Mouse (Mus musculus) thymus, adult 2 months (tissue): ENCODE results near the gene Myocos. TPM values are rescaled to one million over a fixed set of nuclear protein-coding genes. Genes with fewer than 3 reads are reported as not detected.

Source experiments
- DNase-seq: peaks from one replicate; pipeline ENCODE4 v3.0.0; 2021
- H3K27ac ChIP-seq: fragments of 200-500 bp; 2 replicates; pipeline ENCODE4 v1.5.1; 2012; ENCODE audit warnings: low read length, control low read depth; ENCODE audit not compliant: control insufficient read depth, insufficient read depth
- H3K27me3 ChIP-seq: fragments of 200-500 bp; 2 replicates; pipeline ENCODE4 v1.6.1; 2012; ENCODE audit warnings: mild to moderate bottlenecking, low read length, moderate library complexity, mixed read lengths; ENCODE audit not compliant: control insufficient read depth, insufficient read depth
- H3K36me3 ChIP-seq: fragments of 200-500 bp; 2 replicates; pipeline ENCODE4 v1.6.1; 2012; ENCODE audit warnings: mild to moderate bottlenecking, low read length, moderate library complexity; ENCODE audit not compliant: control insufficient read depth, insufficient read depth
- H3K4me1 ChIP-seq: fragments of 200-500 bp; replicated peaks from 2 replicates; pipeline ENCODE4 v1.6.1; 2012; ENCODE audit warnings: low read length; ENCODE audit not compliant: control insufficient read depth, insufficient read depth
- H3K4me3 ChIP-seq: fragments of 200-500 bp; 2 replicates; pipeline ENCODE4 v1.5.1; 2012; ENCODE audit warnings: mild to moderate bottlenecking, low read length, control low read depth, moderate library complexity; ENCODE audit not compliant: control insufficient read depth, insufficient read depth
- CTCF ChIP-seq: fragments of 200-500 bp; IDR thresholded peaks from 2 replicates; pipeline ENCODE4 v1.5.1; 2012; ENCODE audit warnings: mild to moderate bottlenecking, control low read depth, low read length, moderate library complexity, borderline replicate concordance; ENCODE audit not compliant: control insufficient read depth, poor library complexity, insufficient read depth; ENCODE audit errors: extremely low read depth
- POLR2A ChIP-seq: fragments of 200-500 bp; IDR thresholded peaks from 2 replicates; pipeline ENCODE4 v1.6.1; 2012; ENCODE audit warnings: mild to moderate bottlenecking, low read length, control low read depth, moderate library complexity; ENCODE audit not compliant: control insufficient read depth, poor library complexity, insufficient read depth; ENCODE audit errors: extremely low read depth
- WGBS: fragments of 180-500 bp; shearing (Covaris S2); methylation state at CpG from one replicate; pipeline ENCODE4 v1.1.7; 2018; 5-methylcytosine and 5-hydroxymethylcytosine counted together
- polyA plus RNA-seq: library from polyadenylated mRNA; depleted of rRNA; stranded (reverse); fragments of >200 nt; gene quantifications from 2 replicates; pipeline ENCODE4 v1.2.3, GENCODE M21; 2012

Myocos gene
- polyA plus RNA-seq, 1 experiment = 0.19 TPM

DNA sequence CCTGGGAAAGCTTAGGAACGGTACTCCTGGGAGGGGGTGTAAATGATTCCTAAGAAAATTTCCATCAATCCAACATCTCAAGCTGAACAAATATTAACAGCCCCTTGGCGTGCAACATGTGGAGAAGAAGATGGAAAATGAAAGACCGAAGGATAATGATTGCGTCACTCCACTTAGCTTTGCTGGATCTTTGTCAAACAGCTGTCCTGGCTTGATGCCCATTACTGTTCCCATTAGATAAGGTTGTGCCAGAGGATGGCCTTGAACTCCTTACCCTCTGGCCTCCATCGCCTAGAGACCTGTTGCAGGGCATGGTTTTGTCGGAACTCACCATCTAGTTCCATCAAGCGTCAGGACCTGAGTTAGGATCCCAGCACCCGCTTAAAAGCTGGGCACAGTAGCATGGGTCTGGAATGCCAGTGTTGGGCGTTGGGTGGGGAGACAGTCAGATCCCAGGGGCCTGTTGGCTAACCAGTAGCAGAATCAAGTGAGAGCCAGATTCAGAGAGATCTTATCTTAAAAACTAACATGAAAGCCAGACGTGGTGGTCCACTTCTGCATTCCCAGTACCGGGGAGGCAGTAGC is 2.3 kb upstream of the Myocos start:
- 79% methylated on average over 11 of the region's 11 CpGs for WGBS
- no peak for TF ChIP-seq CTCF

DNA sequence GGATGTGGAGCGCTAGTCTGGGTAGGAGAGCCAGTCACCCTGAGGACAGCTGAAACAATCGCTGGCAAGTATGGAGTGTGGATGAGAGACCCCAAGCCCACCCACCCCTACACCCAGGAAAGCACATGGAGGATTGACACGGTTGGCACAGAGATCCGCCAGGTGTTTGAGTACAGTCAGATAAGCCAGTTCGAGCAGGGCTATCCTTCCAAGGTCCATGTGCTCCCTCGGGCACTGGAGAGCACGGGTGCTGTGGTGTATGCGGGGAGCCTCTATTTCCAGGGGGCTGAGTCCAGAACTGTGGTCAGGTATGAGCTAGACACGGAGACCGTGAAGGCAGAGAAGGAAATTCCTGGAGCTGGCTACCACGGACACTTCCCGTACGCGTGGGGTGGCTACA is 9.6 kb downstream of the Myocos start:
- no peak overlapping the region for H3K4me3 ChIP-seq
- no peak for TF ChIP-seq CTCF
- no peak for TF ChIP-seq POLR2A
- no peak overlapping the region for H3K27ac ChIP-seq
- H3K36me3 ChIP-seq = no peaks in the 10 kb centered on the region
- DNase-seq = no peak
- WGBS = 95% methylated on average over 14 of the region's 14 CpGs
- H3K4me1 ChIP-seq = no peaks in the 10 kb centered on the region
- no peaks in the 10 kb centered on the region for H3K27me3 ChIP-seq

More for the DNA sequence above, 2.3 kb upstream of the Myocos start:
- DNase-seq = no peak
- Histone ChIP-seq H3K27me3 (no peaks in the 10 kb centered on the region), H3K36me3 (no peaks in the 10 kb centered on the region), H3K4me1 (no peaks in the 10 kb centered on the region), H3K4me3 (no peak overlapping the region), H3K27ac (no peak overlapping the region)

DNA sequence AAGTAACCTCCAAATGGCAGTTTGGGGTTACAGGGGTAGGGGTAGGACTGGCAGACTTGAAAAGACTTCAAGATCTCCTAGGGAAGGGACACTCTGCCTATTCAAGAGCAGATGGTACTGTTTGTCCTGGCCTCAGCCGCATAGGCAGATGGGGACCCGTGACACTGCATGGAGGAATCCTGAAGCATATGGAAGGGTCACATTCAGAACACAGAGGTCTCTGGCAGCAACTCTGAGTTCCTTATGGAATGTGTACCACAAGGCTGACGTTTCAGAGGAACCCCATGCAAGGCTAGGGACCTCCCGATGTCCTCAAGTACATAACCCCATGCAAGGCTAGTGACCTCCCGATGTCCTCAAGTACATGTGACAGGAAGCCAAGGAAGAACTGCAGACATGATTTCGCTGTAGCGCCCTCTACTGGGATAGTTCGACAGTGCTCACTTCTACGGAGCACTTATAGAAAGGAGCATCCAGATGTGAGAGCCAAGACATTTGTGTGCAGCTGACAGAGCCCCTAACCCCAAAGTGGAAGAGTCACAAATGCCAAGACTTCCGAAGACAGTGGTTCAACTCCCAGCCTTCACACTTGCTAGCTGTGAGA is 11.8 kb downstream of the Myocos start:
- Histone ChIP-seq H3K36me3 (no peaks in the 10 kb centered on the region), H3K27me3 (no peaks in the 10 kb centered on the region), H3K4me1 (no peaks in the 10 kb centered on the region), H3K4me3 (no peak overlapping the region), H3K27ac (no peak overlapping the region)
- no peak for TF ChIP-seq CTCF
- TF ChIP-seq POLR2A = no peak
- peak; percentile 40 for DNase-seq
- 80% methylated on average over 10 of the region's 10 CpGs for WGBS

DNA sequence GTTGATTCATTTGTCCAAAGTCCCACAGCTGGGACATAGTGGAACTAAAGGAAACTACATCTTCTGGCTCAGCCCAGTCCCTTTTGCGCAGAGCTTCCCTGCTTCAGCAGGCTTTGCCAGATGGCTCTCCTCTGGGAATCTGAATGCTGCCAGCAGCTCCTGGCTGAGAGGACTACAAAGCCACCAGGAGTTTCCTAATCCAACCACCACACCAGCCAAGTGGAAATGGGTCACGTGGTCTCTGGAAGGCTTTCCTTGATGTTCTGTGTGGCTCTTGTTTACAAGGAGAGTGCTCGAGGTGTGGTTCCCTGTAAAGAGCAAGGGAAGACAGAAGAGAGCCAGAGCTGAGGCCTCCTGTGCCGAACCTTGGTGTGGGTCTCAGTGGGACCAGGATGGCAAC is 14.3 kb downstream of the Myocos start:
- TF ChIP-seq POLR2A (no peak), CTCF (no peak)
- H3K4me1 ChIP-seq = no peaks in the 10 kb centered on the region
- no peak overlapping the region for H3K27ac ChIP-seq
- no peaks in the 10 kb centered on the region for H3K27me3 ChIP-seq
- no peak for DNase-seq
- 64% methylated on average over 4 of the region's 4 CpGs for WGBS
- H3K36me3 ChIP-seq = no peaks in the 10 kb centered on the region
- H3K4me3 ChIP-seq = no peak overlapping the region

DNA sequence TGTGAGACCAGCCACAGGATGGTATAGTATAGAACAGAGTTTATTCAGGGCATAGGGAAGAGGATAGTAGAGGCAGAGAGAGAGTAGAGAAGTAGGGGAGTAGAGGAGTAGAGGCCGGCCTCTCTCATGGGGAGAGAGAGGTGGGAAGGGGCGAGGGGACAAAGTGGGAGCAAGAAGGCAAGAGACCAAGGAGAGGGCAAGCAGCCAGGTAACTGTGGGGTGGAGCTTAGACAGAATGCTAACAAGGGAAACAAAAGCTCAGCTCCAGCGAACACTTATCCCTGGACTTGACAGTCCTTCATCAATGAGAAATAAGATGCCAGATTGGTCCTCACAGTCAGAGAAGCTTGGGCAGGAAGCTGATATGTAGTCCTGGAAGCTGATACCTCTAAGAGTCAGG is 15.4 kb downstream of the Myocos start:
- DNase-seq = no peak
- TF ChIP-seq POLR2A (no peak), CTCF (no peak)
- no peaks in the 10 kb centered on the region for H3K27me3 ChIP-seq

DNA sequence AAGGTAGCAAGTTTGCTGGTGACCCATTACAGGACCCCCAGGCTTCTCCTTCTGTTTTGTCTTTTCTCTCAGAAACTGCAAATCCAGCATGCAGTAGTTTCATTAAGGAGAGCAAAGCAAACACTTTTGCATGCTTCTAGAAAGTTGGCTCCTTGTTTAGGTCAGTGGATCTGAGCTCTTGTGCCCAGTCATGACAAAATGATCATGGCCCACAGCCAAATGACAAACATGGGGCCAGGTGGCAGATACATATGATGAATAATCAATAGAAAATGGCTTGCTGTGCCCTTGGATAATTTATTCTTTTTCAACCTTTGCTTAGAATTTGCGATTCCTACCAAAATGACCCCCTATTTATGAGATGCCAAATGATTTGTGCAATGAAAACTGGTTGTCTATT is 18.2 kb downstream of the Myocos start:
- Histone ChIP-seq H3K27me3 (no peaks in the 10 kb centered on the region), H3K36me3 (no peaks in the 10 kb centered on the region), H3K27ac (no peak overlapping the region), H3K4me3 (no peak overlapping the region), H3K4me1 (no peaks in the 10 kb centered on the region)
- DNase-seq = no peak
- whole genome bisulfite sequencing = 92% methylated on average over 1 of the region's 1 CpGs
- TF ChIP-seq POLR2A (no peak), CTCF (no peak)

More for the DNA sequence above, 15.4 kb downstream of the Myocos start:
- 97% methylated on average over 3 of the region's 3 CpGs for WGBS
- Histone ChIP-seq H3K4me1 (no peaks in the 10 kb centered on the region), H3K4me3 (no peak overlapping the region), H3K27ac (no peak overlapping the region), H3K36me3 (no peaks in the 10 kb centered on the region)

DNA sequence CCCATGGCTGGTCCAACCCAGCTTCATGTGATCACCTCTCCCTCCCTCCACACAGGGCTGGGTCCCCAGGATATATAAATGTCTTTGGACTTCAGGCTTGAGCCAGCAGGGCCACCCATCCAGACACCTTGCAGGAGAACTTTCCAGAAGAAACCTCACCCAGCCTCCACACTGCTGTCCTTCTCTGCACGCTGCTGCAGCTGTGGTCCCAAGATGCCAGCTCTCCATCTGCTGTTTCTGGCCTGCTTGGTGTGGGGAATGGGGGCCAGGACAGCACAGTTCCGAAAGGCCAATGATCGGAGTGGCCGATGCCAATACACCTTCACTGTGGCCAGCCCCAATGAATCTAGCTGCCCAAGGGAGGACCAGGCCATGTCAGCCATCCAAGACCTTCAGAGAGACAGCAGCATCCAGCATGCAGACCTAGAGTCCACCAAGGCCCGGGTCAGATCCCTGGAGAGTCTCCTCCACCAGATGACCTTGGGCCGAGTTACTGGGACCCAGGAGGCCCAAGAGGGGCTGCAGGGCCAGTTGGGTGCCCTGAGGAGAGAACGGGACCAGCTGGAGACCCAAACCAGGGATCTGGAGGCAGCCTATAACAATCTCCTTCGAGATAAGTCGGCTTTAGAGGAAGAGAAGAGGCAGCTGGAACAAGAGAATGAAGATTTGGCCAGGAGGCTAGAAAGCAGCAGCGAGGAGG is 18.8 kb downstream of the Myocos start, which contains the start of gene Myoc:
Gene Myoc (plus strand): TSS at position 105 of the 700 bp plus-strand sequence.
- WGBS = 92% methylated on average over 10 of the region's 10 CpGs
- Histone ChIP-seq H3K27ac (no peak within 1 kb of the TSS), H3K27me3 (no peaks in the 10 kb centered on the region), H3K36me3 (no peaks in the 10 kb centered on the region), H3K4me3 (no peak within 1 kb of the TSS), H3K4me1 (no peaks in the 10 kb centered on the region)
- DNase-seq = no peak
- TF ChIP-seq CTCF (no peak), POLR2A (no peak)
